Mouse (Mus musculus) megakaryocyte, embryonic 14.5 days (primary cell): ENCODE data around the gene Fkbp2. TPM values are rescaled to one million over a fixed set of nuclear protein-coding genes. Genes with fewer than 3 reads are reported as not detected.

ENCODE experiments used
- H3K27me3 ChIP-seq: replicated peaks from 2 replicates; pipeline ENCODE3; 2012; ENCODE audit warnings: inconsistent platforms
- H3K36me3 ChIP-seq: replicated peaks from 2 replicates; pipeline ENCODE3; 2012; ENCODE audit warnings: low read length, inconsistent platforms, mixed read lengths
- H3K4me1 ChIP-seq: 2 replicates; pipeline ENCODE4 v1.6.1; 2012; ENCODE audit warnings: inconsistent platforms
- H3K4me3 ChIP-seq: replicated peaks from 2 replicates; pipeline ENCODE3; 2012; ENCODE audit warnings: moderate library complexity, mild to moderate bottlenecking, inconsistent platforms
- H3K9me3 ChIP-seq: 2 replicates; pipeline ENCODE4 v1.6.1; 2012; ENCODE audit warnings: inconsistent platforms
- FLI1 ChIP-seq: IDR thresholded peaks from 2 replicates; pipeline ENCODE4 v1.6.1; 2012; ENCODE audit warnings: low read length, inconsistent platforms, mixed read lengths
- GATA1 ChIP-seq: IDR thresholded peaks from 3 replicates; pipeline ENCODE4 v1.6.1; 2012; ENCODE audit warnings: mixed read lengths, low read length, inconsistent platforms, borderline replicate concordance
- polyA plus RNA-seq: library from polyadenylated mRNA; stranded (reverse); fragments of >175 nt; gene quantifications from 2 replicates; pipeline ENCODE4 v1.2.3, GENCODE M21; 2012; ENCODE audit warnings: low replicate concordance; ENCODE audit not compliant: insufficient read depth

Fkbp2 gene
- polyA plus RNA-seq, 1 experiment, result 460 TPM

GRCm38 (mm10) chr19:6940396-6941351 is 39.6 kb downstream of the Fkbp2 start:
- no peak for TF ChIP-seq FLI1
- no peak for TF ChIP-seq GATA1
- H3K27me3 ChIP-seq, result peaks cover 6% of the 10 kb centered on the region

DNA sequence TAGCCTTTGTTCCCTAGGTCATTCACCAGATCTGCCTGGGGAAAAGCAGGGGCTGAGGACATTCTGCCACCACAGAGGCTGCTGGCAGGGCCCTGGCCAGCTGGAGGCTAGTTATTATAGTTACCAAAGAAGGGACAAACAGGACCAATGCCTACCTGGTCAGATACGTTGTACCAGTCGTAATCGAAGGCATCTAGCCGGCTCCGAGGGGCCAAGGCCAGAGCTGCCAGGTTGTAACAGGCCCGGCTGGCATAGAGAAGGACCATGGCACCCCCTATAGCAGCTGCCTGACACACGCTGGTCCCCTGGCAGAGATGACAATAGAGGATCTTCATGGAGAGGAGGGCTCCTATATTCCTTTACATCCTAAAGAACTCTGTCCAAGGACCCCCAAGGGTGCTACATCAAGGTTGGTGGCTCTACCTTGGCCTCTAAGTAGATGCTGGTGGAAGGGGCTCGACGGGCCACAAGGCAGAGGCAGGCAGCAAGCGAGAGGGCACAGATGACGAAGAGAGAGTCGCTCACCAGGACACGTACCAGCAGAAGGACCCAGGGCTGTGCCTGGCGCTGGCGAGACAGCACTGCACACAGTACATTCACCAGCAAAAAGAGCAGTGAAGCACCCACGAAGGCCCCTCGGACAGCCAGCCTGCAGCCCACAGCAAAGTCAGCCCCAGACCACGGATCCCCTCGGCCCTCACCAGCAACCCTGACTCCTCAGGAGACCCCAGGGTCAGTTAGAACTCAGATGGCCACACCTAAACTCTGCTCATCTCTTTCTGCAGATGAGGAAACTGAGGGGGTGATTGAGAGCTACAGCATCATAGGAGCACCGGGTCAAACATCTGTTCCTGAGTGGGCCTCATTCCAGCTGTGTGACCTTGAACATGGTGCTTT is 40.9 kb downstream of the Fkbp2 start:
- H3K4me1 ChIP-seq, result peaks cover 49% of the 10 kb centered on the region
- peaks cover 18% of the 10 kb centered on the region for H3K27me3 ChIP-seq
- TF ChIP-seq FLI1, result no peak
- TF ChIP-seq GATA1, result no peak
- H3K9me3 ChIP-seq, result no peaks in the 10 kb centered on the region
- H3K4me3 ChIP-seq, result peak overlapping the region; percentile 50
- peaks cover 35% of the 10 kb centered on the region for H3K36me3 ChIP-seq

More at GRCm38 (mm10) chr19:6940396-6941351, 39.6 kb downstream of the Fkbp2 start:
- H3K36me3 ChIP-seq, result peaks cover 43% of the 10 kb centered on the region
- H3K9me3 ChIP-seq, result no peaks in the 10 kb centered on the region
- peak overlapping the region; percentile 98 for H3K4me3 ChIP-seq
- peaks cover 56% of the 10 kb centered on the region for H3K4me1 ChIP-seq

- H3K36me3 ChIP-seq, result peaks cover 29% of the 10 kb centered on the region
- TF ChIP-seq GATA1 (no peak), FLI1 (no peak)
- peaks cover 51% of the 10 kb centered on the region for H3K4me1 ChIP-seq
- no peaks in the 10 kb centered on the region for H3K9me3 ChIP-seq
- H3K4me3 ChIP-seq, result no peak overlapping the region
- H3K27me3 ChIP-seq, result peaks cover 33% of the 10 kb centered on the region
Observed at GRCm38 (mm10) chr19:6937541-6938465, 42.5 kb downstream of the Fkbp2 start.

GRCm38 (mm10) chr19:6936299-6936698 is 44.0 kb downstream of the Fkbp2 start:
- H3K27me3 ChIP-seq, result peaks cover 48% of the 10 kb centered on the region

GRCm38 (mm10) chr19:6934195-6934977 is 45.9 kb downstream of the Fkbp2 start, which contains the start of gene Kcnk4:
Gene Kcnk4, minus strand, starts transcription at chr19:6934515.
- H3K27me3 ChIP-seq, result peaks cover 59% of the 10 kb centered on the region

More at GRCm38 (mm10) chr19:6936299-6936698, 44.0 kb downstream of the Fkbp2 start:
- TF ChIP-seq FLI1 (no peak), GATA1 (no peak)
- peaks cover 29% of the 10 kb centered on the region for H3K36me3 ChIP-seq
- no peaks in the 10 kb centered on the region for H3K9me3 ChIP-seq
- H3K4me3 ChIP-seq, result no peak overlapping the region
- H3K4me1 ChIP-seq, result peaks cover 59% of the 10 kb centered on the region

GRCm38 (mm10) chr19:6933436-6934194 is 46.7 kb downstream of the Fkbp2 start:
- no peaks in the 10 kb centered on the region for H3K9me3 ChIP-seq
- H3K27me3 ChIP-seq, result peaks cover 65% of the 10 kb centered on the region
- peaks cover 12% of the 10 kb centered on the region for H3K36me3 ChIP-seq
- no peak for TF ChIP-seq FLI1
- TF ChIP-seq GATA1, result no peak
- H3K4me3 ChIP-seq, result peak overlapping the region; percentile 89
- peaks cover 44% of the 10 kb centered on the region for H3K4me1 ChIP-seq

More at GRCm38 (mm10) chr19:6934195-6934977, 45.9 kb downstream of the Fkbp2 start, which contains the start of gene Kcnk4:
- Histone ChIP-seq H3K4me3 (peak within 1 kb of the TSS; percentile 89), H3K9me3 (no peaks in the 10 kb centered on the region), H3K4me1 (peaks cover 49% of the 10 kb centered on the region), H3K36me3 (peaks cover 20% of the 10 kb centered on the region)
- TF ChIP-seq GATA1 (no peak), FLI1 (no peak)

DNA sequence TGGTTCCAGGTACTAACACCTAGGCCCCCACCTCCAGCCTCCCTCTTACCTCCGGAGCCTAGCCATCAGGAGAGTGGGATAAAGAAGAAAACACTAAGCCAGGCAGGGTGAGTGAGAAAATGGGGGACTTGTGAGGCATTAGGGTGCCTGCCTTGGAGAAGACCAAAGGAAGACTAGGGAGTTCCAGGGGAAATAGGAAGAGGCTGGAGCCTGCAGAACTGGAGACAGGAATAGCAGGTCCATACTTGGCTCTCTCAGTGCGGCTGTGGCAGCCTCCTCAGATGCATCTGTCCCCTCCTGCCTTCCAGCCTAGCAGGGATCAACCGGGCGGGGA is 47.2 kb downstream of the Fkbp2 start:
- Histone ChIP-seq H3K4me3 (no peak overlapping the region), H3K36me3 (peaks cover 6% of the 10 kb centered on the region), H3K4me1 (peaks cover 44% of the 10 kb centered on the region), H3K27me3 (peaks cover 68% of the 10 kb centered on the region), H3K9me3 (no peaks in the 10 kb centered on the region)
- no peak for TF ChIP-seq FLI1
- no peak for TF ChIP-seq GATA1

DNA sequence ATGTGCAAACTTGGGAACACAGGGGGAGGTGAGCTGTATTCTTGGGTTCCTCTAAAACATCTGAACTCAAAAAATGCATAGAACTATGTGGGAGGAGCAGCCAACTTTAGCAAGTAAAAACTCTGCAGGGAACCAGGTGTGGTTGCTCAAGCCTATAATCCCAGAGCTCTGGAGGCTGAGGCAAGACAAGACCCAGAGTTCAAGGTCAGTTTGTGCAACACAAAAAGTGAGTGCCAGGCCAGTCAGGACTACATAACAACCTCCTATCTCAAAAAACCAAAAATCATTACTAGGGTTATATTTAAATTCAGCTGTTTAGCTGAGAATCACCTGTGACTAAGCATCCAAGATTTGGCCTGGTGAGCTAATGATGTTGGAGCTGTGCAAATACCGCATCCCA is 48.3 kb downstream of the Fkbp2 start:
- no peak for TF ChIP-seq FLI1
- TF ChIP-seq GATA1, result no peak
- Histone ChIP-seq H3K4me3 (no peak overlapping the region), H3K36me3 (no peaks in the 10 kb centered on the region), H3K27me3 (peaks cover 78% of the 10 kb centered on the region), H3K9me3 (no peaks in the 10 kb centered on the region), H3K4me1 (peaks cover 49% of the 10 kb centered on the region)
